Mouse (Mus musculus): ENCODE results near the gene D630003M21Rik. TPM values are rescaled to one million over a fixed set of nuclear protein-coding genes. Genes with fewer than 3 reads are reported as not detected.

Gene D630003M21Rik
- polyA plus RNA-seq, 1 experiment from 2014 or later = 2.4 TPM

GRCm38 (mm10) chr2:158231071-158231470, 2.0 kb upstream of the D630003M21Rik start:
- H3K9me3 ChIP-seq = no peaks in the 10 kb centered on the region
- no peak overlapping the region for H3K27ac ChIP-seq
- no peak overlapping the region for H3K4me3 ChIP-seq (replicated peaks)
- no peaks in the 10 kb centered on the region for H3K36me3 ChIP-seq
- no peak overlapping the region for H3K4me2 ChIP-seq (replicated peaks)
- H3K9ac ChIP-seq (replicated peaks) = no peak overlapping the region
- WGBS = 28% methylated on average over 5 of the region's 5 CpGs
- H3K4me1 ChIP-seq (replicated peaks) = peaks cover 26% of the 10 kb centered on the region
- ATAC-seq = no peak
- H3K27me3 ChIP-seq = 0 out of 2 replicates have a peak, but pooled peaks cover 3% of the 10 kb centered on the region

GRCm38 (mm10) chr2:158230617-158231016, 1.6 kb upstream of the D630003M21Rik start:
- H3K36me3 ChIP-seq = no peaks in the 10 kb centered on the region
- no peak overlapping the region for H3K4me2 ChIP-seq (replicated peaks)
- 0 out of 2 replicates have a peak, but pooled peaks cover 3% of the 10 kb centered on the region for H3K27me3 ChIP-seq
- H3K9ac ChIP-seq (replicated peaks) = no peak overlapping the region
- 21% methylated on average over 6 of the region's 6 CpGs for WGBS
- H3K4me3 ChIP-seq (replicated peaks) = no peak overlapping the region
- peaks cover 26% of the 10 kb centered on the region for H3K4me1 ChIP-seq (replicated peaks)
- ATAC-seq = no peak
- no peak overlapping the region for H3K27ac ChIP-seq
- H3K9me3 ChIP-seq = no peaks in the 10 kb centered on the region

GRCm38 (mm10) chr2:158229503-158229892, 476 bp upstream of the D630003M21Rik start:
- 29% methylated on average over 7 of the region's 7 CpGs for WGBS
- H3K27ac ChIP-seq = peak overlapping the region; percentile 46
- H3K9ac ChIP-seq (replicated peaks) = peak overlapping the region; percentile 69
- peak overlapping the region; percentile 45 for H3K4me3 ChIP-seq (replicated peaks)
- peaks cover 26% of the 10 kb centered on the region for H3K4me1 ChIP-seq (replicated peaks)
- H3K9me3 ChIP-seq = no peaks in the 10 kb centered on the region
- H3K4me2 ChIP-seq (replicated peaks) = peak overlapping the region; percentile 79
- H3K27me3 ChIP-seq = 0 out of 2 replicates have a peak, but pooled peaks cover 3% of the 10 kb centered on the region
- no peak for ATAC-seq
- no peaks in the 10 kb centered on the region for H3K36me3 ChIP-seq

- H3K27me3 ChIP-seq = 0 out of 2 replicates have a peak, but pooled peaks cover under 1% of the 10 kb centered on the region
- no peak for ATAC-seq
- no peak overlapping the region for H3K9ac ChIP-seq (replicated peaks)
- H3K4me3 ChIP-seq (replicated peaks) = no peak overlapping the region
- H3K9me3 ChIP-seq = no peaks in the 10 kb centered on the region
- no peaks in the 10 kb centered on the region for H3K36me3 ChIP-seq
- WGBS = 81% methylated on average over 5 of the region's 5 CpGs
- H3K4me2 ChIP-seq (replicated peaks) = no peak overlapping the region
- no peak overlapping the region for H3K27ac ChIP-seq
- H3K4me1 ChIP-seq (replicated peaks) = peaks cover 14% of the 10 kb centered on the region
These were observed 3.7 kb downstream of the D630003M21Rik start for GRCm38 (mm10) chr2:158225301-158225700.

GRCm38 (mm10) chr2:158223497-158223896, 5.5 kb downstream of the D630003M21Rik start:
- Histone ChIP-seq H3K9ac (replicated peaks) (no peak overlapping the region), H3K36me3 (no peaks in the 10 kb centered on the region), H3K4me3 (replicated peaks) (no peak overlapping the region), H3K4me2 (replicated peaks) (no peak overlapping the region), H3K27ac (no peak overlapping the region), H3K9me3 (no peaks in the 10 kb centered on the region), H3K27me3 (no peaks in the 10 kb centered on the region), H3K4me1 (replicated peaks) (no peaks in the 10 kb centered on the region)
- WGBS = 86% methylated on average over 3 of the region's 3 CpGs
- no peak for ATAC-seq

GRCm38 (mm10) chr2:158222664-158223063, 6.4 kb downstream of the D630003M21Rik start:
- Histone ChIP-seq H3K4me1 (replicated peaks) (no peaks in the 10 kb centered on the region), H3K27ac (no peak overlapping the region), H3K4me3 (replicated peaks) (no peak overlapping the region), H3K36me3 (no peaks in the 10 kb centered on the region), H3K4me2 (replicated peaks) (no peak overlapping the region), H3K27me3 (no peaks in the 10 kb centered on the region), H3K9me3 (no peaks in the 10 kb centered on the region), H3K9ac (replicated peaks) (no peak overlapping the region)
- WGBS = 76% methylated on average over 4 of the region's 4 CpGs
- ATAC-seq = no peak

GRCm38 (mm10) chr2:158221446-158222084, 7.5 kb downstream of the D630003M21Rik start:
- Histone ChIP-seq H3K9ac (replicated peaks) (no peak overlapping the region), H3K27ac (no peak overlapping the region), H3K9me3 (no peaks in the 10 kb centered on the region), H3K4me2 (replicated peaks) (no peak overlapping the region), H3K27me3 (no peaks in the 10 kb centered on the region), H3K36me3 (no peaks in the 10 kb centered on the region), H3K4me3 (replicated peaks) (no peak overlapping the region), H3K4me1 (replicated peaks) (no peaks in the 10 kb centered on the region)
- ATAC-seq = no peak
- 91% methylated on average over 9 of the region's 9 CpGs for WGBS

- Histone ChIP-seq H3K27me3 (no peaks in the 10 kb centered on the region), H3K27ac (no peak overlapping the region), H3K36me3 (no peaks in the 10 kb centered on the region), H3K9ac (replicated peaks) (no peak overlapping the region), H3K4me2 (replicated peaks) (no peak overlapping the region), H3K4me1 (replicated peaks) (0 out of 2 replicates have a peak, but pooled peaks cover 3% of the 10 kb centered on the region), H3K4me3 (replicated peaks) (no peak overlapping the region), H3K9me3 (no peaks in the 10 kb centered on the region)
- no peak for ATAC-seq
- WGBS = 94% methylated on average over 2 of the region's 2 CpGs
These were observed 9.5 kb downstream of the D630003M21Rik start for GRCm38 (mm10) chr2:158219562-158219961.

GRCm38 (mm10) chr2:158216510-158216909, 12.5 kb downstream of the D630003M21Rik start:
- 84% methylated on average over 8 of the region's 8 CpGs for WGBS
- ATAC-seq = no peak
- H3K9me3 ChIP-seq = no peaks in the 10 kb centered on the region

GRCm38 (mm10) chr2:158215283-158216117, 13.5 kb downstream of the D630003M21Rik start:
- 71% methylated on average over 9 of the region's 9 CpGs for WGBS
- ATAC-seq = no peak
- Histone ChIP-seq H3K4me2 (replicated peaks) (no peak overlapping the region), H3K9ac (replicated peaks) (no peak overlapping the region), H3K27me3 (no peaks in the 10 kb centered on the region), H3K36me3 (no peaks in the 10 kb centered on the region), H3K9me3 (no peaks in the 10 kb centered on the region), H3K4me1 (replicated peaks) (peaks cover 13% of the 10 kb centered on the region), H3K27ac (no peak overlapping the region), H3K4me3 (replicated peaks) (no peak overlapping the region)

More at GRCm38 (mm10) chr2:158216510-158216909, 12.5 kb downstream of the D630003M21Rik start:
- Histone ChIP-seq H3K4me2 (replicated peaks) (no peak overlapping the region), H3K4me3 (replicated peaks) (no peak overlapping the region), H3K36me3 (no peaks in the 10 kb centered on the region), H3K27me3 (no peaks in the 10 kb centered on the region), H3K9ac (replicated peaks) (no peak overlapping the region), H3K27ac (no peak overlapping the region), H3K4me1 (replicated peaks) (0 out of 2 replicates have a peak, but pooled peaks cover 3% of the 10 kb centered on the region)

- no peak for ATAC-seq
- Histone ChIP-seq H3K27ac (no peak overlapping the region), H3K4me1 (replicated peaks) (peaks cover 21% of the 10 kb centered on the region), H3K4me3 (replicated peaks) (no peak overlapping the region), H3K4me2 (replicated peaks) (no peak overlapping the region), H3K9me3 (no peaks in the 10 kb centered on the region), H3K36me3 (no peaks in the 10 kb centered on the region), H3K9ac (replicated peaks) (no peak overlapping the region), H3K27me3 (0 out of 2 replicates have a peak, but pooled peaks cover 2% of the 10 kb centered on the region)
- 65% methylated on average over 4 of the region's 4 CpGs for WGBS
These were observed 17.1 kb downstream of the D630003M21Rik start for GRCm38 (mm10) chr2:158211764-158212471.

Measured in midbrain, embryonic 13.5 days (tissue).